Mouse (Mus musculus): ENCODE results near the gene Dvl2.

GRCm38 (mm10) chr11:70049816-70050215, 49.4 kb downstream of the Dvl2 start:
- peak; percentile 49 for TF ChIP-seq CTCF (IDR thresholded peaks at IDR 0.05; ENCODE audit: low read depth)
- no peak for TF ChIP-seq EP300 (optimal IDR thresholded peaks at IDR 0.05)

Data from stomach, postnatal 0 days (tissue).